Comparison of ENCODE assay signal across 21 mouse cellular contexts in genomic region chr12:33048391-33048790, GRCm38 (mm10). TPM values are rescaled to one million over a fixed set of nuclear protein-coding genes. Genes with fewer than 3 reads are reported as not detected.
DNase-seq lines count a peak whose midpoint lies in the region; ATAC-seq and TF ChIP-seq lines count a peak whose summit lies in the region.
"Had no signal": no experiment of that assay in that cellular context is flagged by ENCODE, and none has a peak within 500 bp of the region (broad histone marks: within the 10 kb centered on the region; RNA-seq: fewer than 3 reads in every experiment).

No protein-coding gene starts in this region.

- H3K36me3 ChIP-seq in spleen, adult 2 months (ENCODE audit: control insufficient read depth, insufficient read depth, low read length): no peaks in the 10 kb centered on the region
- H3K36me3 ChIP-seq in MEL (ENCODE audit: control insufficient read depth in 1 of 2, insufficient read depth in 2 of 2, low read length in 2 of 2): peaks cover 0 to 40% of the 10 kb centered on the region in 2 experiments; a peak in 2 of 4 replicates
- H3K36me3 ChIP-seq in heart, adult 2 months (ENCODE audit: control insufficient read depth, insufficient read depth, low read length): no peaks in the 10 kb centered on the region
- H3K36me3 ChIP-seq: forebrain, embryonic 10.5 days; limb, embryonic 13.5 days; neural tube, embryonic 13.5 days; stomach, embryonic 15.5 days had no signal

- TF ChIP-seq EP300 in MEL (IDR thresholded peaks at IDR 0.05; ENCODE audit: low read depth in 1 of 2, low read length in 2 of 2): peak in 1 of 2 experiments; percentile 54; a peak in 1 of 4 replicates
- no peak for TF ChIP-seq EP300 in heart, adult 2 months (IDR thresholded peaks at IDR 0.05; ENCODE audit: insufficient read depth, low read depth, low read length)

- no peaks in the 10 kb centered on the region for H3K79me2 ChIP-seq in MEL (ENCODE audit: control insufficient read depth, insufficient read depth, low read length, poor library complexity)
- H3K79me2 ChIP-seq in heart, adult 2 months (replicated peaks; ENCODE audit: control insufficient read depth, insufficient read depth, low read length): no peaks in the 10 kb centered on the region

- peaks cover 2% of the 10 kb centered on the region; the same call in 1 of the 2 replicates for H3K4me1 ChIP-seq in spleen, adult 2 months (ENCODE audit: control insufficient read depth, insufficient read depth, insufficient read length)
- H3K4me1 ChIP-seq in MEL (ENCODE audit: control insufficient read depth in 1 of 2, insufficient read depth in 2 of 2, low read length in 2 of 2): peaks cover 18 to 43% of the 10 kb centered on the region in 2 experiments
- peaks cover 4% of the 10 kb centered on the region for H3K4me1 ChIP-seq in heart, adult 2 months (ENCODE audit: control insufficient read depth, insufficient read depth, low read length)
- H3K4me1 ChIP-seq: stomach, embryonic 15.5 days had no signal

- peak; percentile 93 for ATAC-seq in inflammation-experienced regulatory T-cells, adult 6 months
- ATAC-seq: hindbrain, embryonic 16.5 days had no signal

- no peaks in the 10 kb centered on the region for H3K27me3 ChIP-seq in spleen, adult 2 months (ENCODE audit: control insufficient read depth, insufficient read depth, low read length)
- H3K27me3 ChIP-seq in MEL (ENCODE audit: control insufficient read depth in 1 of 2, insufficient read depth in 2 of 2, low read length in 2 of 2): no peaks in the 10 kb centered on the region
- H3K27me3 ChIP-seq in heart, adult 2 months (ENCODE audit: control insufficient read depth, insufficient read depth, low read length): no peaks in the 10 kb centered on the region
- H3K27me3 ChIP-seq: neural tube, embryonic 13.5 days; stomach, embryonic 15.5 days had no signal

- no peak overlapping the region for H3K27ac ChIP-seq in spleen, adult 2 months (ENCODE audit: insufficient read depth, low read length)
- no peak overlapping the region for H3K27ac ChIP-seq in MEL (ENCODE audit: control insufficient read depth, low read depth, low read length)
- H3K27ac ChIP-seq in heart, adult 2 months: no peak overlapping the region
- H3K27ac ChIP-seq: forebrain, embryonic 10.5 days; limb, embryonic 13.5 days; liver, embryonic 14.5 days; neural tube, embryonic 13.5 days; stomach, embryonic 15.5 days had no signal

- peak; percentile 26 to 49 for DNase-seq in spleen, adult 2 months (ENCODE audit: low read depth in 1 of 2, low spot score in 2 of 2)
- DNase-seq in spleen, postnatal 4 days (ENCODE audit: low spot score in 2 of 2): no peak
- DNase-seq in MEL (ENCODE audit: low read depth, low spot score): peak; percentile 74
- DNase-seq in thymus, postnatal 36 days: peak; percentile 28 to 44
- DNase-seq in heart, adult 2 months: no peak
- no peak for DNase-seq in testis, postnatal 14 days (ENCODE audit: low spot score)
- DNase-seq: adrenal gland, postnatal 14 days; cerebellum, adult 2 months; gastrocnemius, postnatal 14 days; kidney, adult 9 months; kidney, postnatal 36 days had no signal

- no peak for TF ChIP-seq RAD21 in MEL (IDR thresholded peaks at IDR 0.05; ENCODE audit: low read depth, low read length)

- H3K9me3 ChIP-seq in MEL (replicated peaks; ENCODE audit: insufficient read depth, low read length): no peaks in the 10 kb centered on the region
- H3K9me3 ChIP-seq: forebrain, embryonic 10.5 days; limb, embryonic 13.5 days; neural tube, embryonic 13.5 days; stomach, embryonic 15.5 days had no signal

- WGBS in spleen, adult 2 months: 25% methylated on average over 3 of the region's 3 CpGs
- 89% methylated on average over 3 of the region's 3 CpGs for WGBS in heart, adult 2 months

- TF ChIP-seq POLR2A in spleen, adult 2 months (IDR thresholded peaks at IDR 0.05; ENCODE audit: low read depth, low read length): no peak
- no peak for TF ChIP-seq POLR2A in MEL (IDR thresholded peaks at IDR 0.05; ENCODE audit: control insufficient read depth in 1 of 2, insufficient read depth in 1 of 2, low read depth in 1 of 2, low read length in 2 of 2, poor library complexity in 1 of 2)
- no peak for TF ChIP-seq POLR2A in heart, adult 2 months (IDR thresholded peaks at IDR 0.05; ENCODE audit: insufficient read depth, low read depth, low read length)

- TF ChIP-seq CTCF in spleen, adult 2 months (IDR thresholded peaks at IDR 0.05; ENCODE audit: extremely low read depth, insufficient read depth, insufficient read length, insufficient replicate concordance): no peak
- no peak for TF ChIP-seq CTCF in MEL (IDR thresholded peaks at IDR 0.05 in 2 of 3, conservative IDR thresholded peaks at IDR 0.05 in 1 of 3; ENCODE audit: control insufficient read depth in 1 of 3, insufficient read depth in 1 of 3, low read depth in 2 of 3, low read length in 3 of 3, poor library complexity in 1 of 3, severe bottlenecking in 1 of 3)
- TF ChIP-seq CTCF in heart, adult 2 months (IDR thresholded peaks at IDR 0.05): no peak

- intact Hi-C loops in heart, adult 2 months (cut with DNase I): no loop called here

- H3K4me3 ChIP-seq in spleen, adult 2 months (ENCODE audit: extremely low read depth, insufficient read depth, insufficient read length): no peak overlapping the region
- H3K4me3 ChIP-seq in MEL (ENCODE audit: control insufficient read depth in 1 of 2, insufficient read depth in 1 of 2, low read depth in 2 of 2, low read length in 2 of 2): no peak overlapping the region
- no peak overlapping the region for H3K4me3 ChIP-seq in heart, adult 2 months
- H3K4me3 ChIP-seq: forebrain, embryonic 10.5 days; limb, embryonic 13.5 days; neural tube, embryonic 13.5 days; stomach, embryonic 15.5 days had no signal

- no peak overlapping the region for H3K9ac ChIP-seq in MEL (ENCODE audit: control insufficient read depth, low read depth, low read length, poor library complexity, severe bottlenecking)
- H3K9ac ChIP-seq in heart, adult 2 months (ENCODE audit: low read depth, low read length): no peak overlapping the region
- H3K9ac ChIP-seq: limb, embryonic 13.5 days; liver, embryonic 14.5 days; neural tube, embryonic 13.5 days; stomach, embryonic 15.5 days had no signal

TF ChIP-seq in MEL, 35 proteins besides CTCF, POLR2A, EP300 and RAD21:
- peak; percentile 74 for TF ChIP-seq USF1 (IDR thresholded peaks at IDR 0.05; ENCODE audit: low read depth, low read length)
- TF ChIP-seq MXI1 (IDR thresholded peaks at IDR 0.05; ENCODE audit: low read depth, low read length): no peak
- TF ChIP-seq POLR2AphosphoS2 (IDR thresholded peaks at IDR 0.05; ENCODE audit: low read length): no peak
- TF ChIP-seq ETS1 (IDR thresholded peaks at IDR 0.05; ENCODE audit: low read depth, low read length): peak; percentile 74
- TF ChIP-seq TCF12 (IDR thresholded peaks at IDR 0.05; ENCODE audit: low read depth, low read length): peak; percentile 56
- no peak for TF ChIP-seq ZKSCAN1 (IDR thresholded peaks at IDR 0.05; ENCODE audit: low read depth, low read length)
- TF ChIP-seq RCOR1 (IDR thresholded peaks at IDR 0.05; ENCODE audit: low read depth, low read length): peak; percentile 52; the same call in 1 of the 2 replicates
- TF ChIP-seq BHLHE40 (IDR thresholded peaks at IDR 0.05; ENCODE audit: borderline replicate concordance, low read depth, low read length): 0 out of 2 replicates have a peak, but pooled peaks have one; percentile 22
- 0 out of 2 replicates have a peak, but pooled peaks have one; percentile 27 for TF ChIP-seq GATA1 (IDR thresholded peaks at IDR 0.05; ENCODE audit: low read depth, low read length)
- no peak for TF ChIP-seq ZC3H11A (IDR thresholded peaks at IDR 0.05; ENCODE audit: low read depth, low read length)

RNA-seq across cellular contexts. Expression of gene Cdhr3, which starts 44.3 kb away (rescaled TPM):
- 0.11 and 0.28 TPM in 2 replicates for polyA plus RNA-seq in spleen, adult 2 months (2012; rRNA removed)
- not detected in 2 replicates for total RNA-seq in MEL (2012; rRNA removed)
- not detected for polyA plus RNA-seq in MEL (2012; ENCODE audit: insufficient read depth in 1 of 2, insufficient read length in 2 of 2, low read depth in 1 of 2, low replicate concordance in 2 of 2, missing spikeins in 1 of 2)
- polyA plus RNA-seq in inflammation-experienced regulatory T-cells, adult 6 months (2017; shearing (Covaris generic)): under 1 TPM in 2 of 3 experiments, not detected in 1; 0.18 to 0.26 TPM
- total RNA-seq in heart, adult 2 months (2021): under 1 TPM; 0.34 to 0.39 TPM
- polyA plus RNA-seq in heart, adult 2 months (2012; rRNA removed): 0.76 and 1.8 TPM in 2 replicates
- total RNA-seq: adrenal gland, postnatal 14 days; monocyte, adult 5-6 weeks had no signal
- polyA plus RNA-seq: forebrain, embryonic 10.5 days; heart, embryonic 11.5 days; liver, embryonic 14.5 days; urinary bladder, adult 2 months had no signal

Comparison
In these comparisons a context has a peak if more than half of its experiments do, and no peak if none do; other contexts are left out.
1. DNase-seq: peak in spleen, adult 2 months (2 of 2), MEL (single experiment) and thymus, postnatal 36 days (2 of 2); none in spleen, postnatal 4 days (0 of 2), heart, adult 2 months (0 of 2) and testis, postnatal 14 days (single experiment).